Mouse (Mus musculus): ENCODE results near the gene Zfyve27. TPM values are rescaled to one million over a fixed set of nuclear protein-coding genes. Genes with fewer than 3 reads are reported as not detected.

Gene Zfyve27
- polyA plus RNA-seq, 1 experiment = 12.2 TPM

DNA sequence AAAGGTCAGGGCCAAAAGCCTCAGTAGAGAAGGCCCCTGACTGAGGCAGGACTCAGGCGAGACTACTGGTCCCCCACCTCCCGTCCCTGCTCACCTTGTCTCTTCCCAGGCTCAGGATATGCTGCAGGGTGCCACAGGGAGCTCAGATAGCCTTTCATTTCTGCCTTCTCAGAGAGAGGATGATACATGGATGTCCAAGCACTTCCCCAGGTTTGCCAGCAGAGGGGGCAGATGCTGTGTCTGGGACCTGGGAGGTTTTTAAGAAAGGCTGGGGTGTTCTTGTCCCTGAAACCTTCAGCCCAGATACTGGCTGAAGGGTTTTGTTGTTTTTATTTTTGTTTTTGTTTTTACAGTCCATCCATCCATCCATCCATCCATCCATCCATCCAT lies 53.6 kb downstream of the Zfyve27 start:
- no peak for TF ChIP-seq FLI1 (IDR thresholded peaks at IDR 0.05; ENCODE audit: low read length)
- TF ChIP-seq GATA1 (IDR thresholded peaks at IDR 0.05; ENCODE audit: borderline replicate concordance, low read length) = no peak
- no peak overlapping the region for H3K4me3 ChIP-seq (replicated peaks)
- H3K9me3 ChIP-seq = peaks cover 11% of the 10 kb centered on the region; the same call in 1 of the 2 replicates
- no peaks in the 10 kb centered on the region for H3K36me3 ChIP-seq (replicated peaks; ENCODE audit: low read length)
- peaks cover 55% of the 10 kb centered on the region for H3K27me3 ChIP-seq (replicated peaks)
- H3K4me1 ChIP-seq = peaks cover 8% of the 10 kb centered on the region

DNA sequence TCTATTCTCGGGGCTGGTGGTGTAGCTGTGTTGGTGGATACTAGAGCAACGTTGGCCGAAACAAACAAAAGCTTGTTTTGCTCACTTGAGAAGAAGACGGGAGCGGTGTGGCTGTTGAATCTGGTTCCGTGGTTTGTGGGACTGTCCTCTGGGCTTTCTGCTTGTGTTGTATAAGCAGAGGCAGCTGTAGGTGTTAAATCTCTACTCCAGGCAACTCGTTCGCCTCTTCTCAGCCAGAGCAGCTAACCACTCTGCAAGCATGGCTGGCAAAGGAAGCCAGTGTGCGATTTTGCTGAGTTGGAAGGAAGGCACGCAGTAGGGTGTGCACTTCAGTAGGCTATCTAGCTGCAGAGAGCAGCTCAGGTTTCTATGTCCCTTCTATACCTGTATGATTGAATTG lies 62.7 kb downstream of the Zfyve27 start:
- Histone ChIP-seq H3K27me3 (replicated peaks) (peaks cover 48% of the 10 kb centered on the region), H3K9me3 (no peaks in the 10 kb centered on the region), H3K4me3 (replicated peaks) (no peak overlapping the region), H3K4me1 (0 out of 2 replicates have a peak, but pooled peaks cover 5% of the 10 kb centered on the region), H3K36me3 (replicated peaks; ENCODE audit: low read length) (no peaks in the 10 kb centered on the region)
- TF ChIP-seq GATA1 (IDR thresholded peaks at IDR 0.05; ENCODE audit: borderline replicate concordance, low read length) (no peak), FLI1 (IDR thresholded peaks at IDR 0.05; ENCODE audit: low read length) (no peak)

- no peak overlapping the region for H3K4me3 ChIP-seq (replicated peaks)
Observed at GRCm38 (mm10) chr19:42229499-42230287, 65.9 kb downstream of the Zfyve27 start.

DNA sequence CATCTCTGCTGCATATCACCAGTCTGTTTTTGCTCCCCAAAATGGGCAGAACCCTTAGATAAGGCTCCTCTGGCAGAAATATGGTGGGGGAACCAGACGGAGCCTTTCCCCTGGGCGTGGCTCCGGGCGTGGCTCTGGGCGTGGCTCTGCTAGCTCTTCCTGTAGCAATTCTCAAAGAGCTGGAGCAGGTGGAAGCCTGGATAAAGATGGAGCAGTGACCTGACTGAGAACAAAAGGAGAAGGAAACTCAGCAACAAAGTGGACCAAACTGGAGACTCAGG lies 66.5 kb downstream of the Zfyve27 start:
- Histone ChIP-seq H3K27me3 (replicated peaks) (peaks cover 36% of the 10 kb centered on the region), H3K9me3 (no peaks in the 10 kb centered on the region), H3K4me1 (0 out of 2 replicates have a peak, but pooled peaks cover 5% of the 10 kb centered on the region), H3K36me3 (replicated peaks; ENCODE audit: low read length) (no peaks in the 10 kb centered on the region), H3K4me3 (replicated peaks) (no peak overlapping the region)
- TF ChIP-seq FLI1 (IDR thresholded peaks at IDR 0.05; ENCODE audit: low read length) = no peak
- no peak for TF ChIP-seq GATA1 (IDR thresholded peaks at IDR 0.05; ENCODE audit: borderline replicate concordance, low read length)

More at GRCm38 (mm10) chr19:42229499-42230287, 65.9 kb downstream of the Zfyve27 start:
- no peak for TF ChIP-seq GATA1 (IDR thresholded peaks at IDR 0.05; ENCODE audit: borderline replicate concordance, low read length)
- no peak for TF ChIP-seq FLI1 (IDR thresholded peaks at IDR 0.05; ENCODE audit: low read length)
- Histone ChIP-seq H3K27me3 (replicated peaks) (peaks cover 42% of the 10 kb centered on the region), H3K9me3 (no peaks in the 10 kb centered on the region), H3K36me3 (replicated peaks; ENCODE audit: low read length) (no peaks in the 10 kb centered on the region), H3K4me1 (0 out of 2 replicates have a peak, but pooled peaks cover 5% of the 10 kb centered on the region)

- Histone ChIP-seq H3K4me1 (0 out of 2 replicates have a peak, but pooled peaks cover 5% of the 10 kb centered on the region), H3K27me3 (replicated peaks) (peaks cover 29% of the 10 kb centered on the region), H3K4me3 (replicated peaks) (no peak overlapping the region), H3K9me3 (no peaks in the 10 kb centered on the region), H3K36me3 (replicated peaks; ENCODE audit: low read length) (no peaks in the 10 kb centered on the region)
- no peak for TF ChIP-seq GATA1 (IDR thresholded peaks at IDR 0.05; ENCODE audit: borderline replicate concordance, low read length)
- no peak for TF ChIP-seq FLI1 (IDR thresholded peaks at IDR 0.05; ENCODE audit: low read length)
Observed at GRCm38 (mm10) chr19:42230986-42231385, 67.2 kb downstream of the Zfyve27 start.

DNA sequence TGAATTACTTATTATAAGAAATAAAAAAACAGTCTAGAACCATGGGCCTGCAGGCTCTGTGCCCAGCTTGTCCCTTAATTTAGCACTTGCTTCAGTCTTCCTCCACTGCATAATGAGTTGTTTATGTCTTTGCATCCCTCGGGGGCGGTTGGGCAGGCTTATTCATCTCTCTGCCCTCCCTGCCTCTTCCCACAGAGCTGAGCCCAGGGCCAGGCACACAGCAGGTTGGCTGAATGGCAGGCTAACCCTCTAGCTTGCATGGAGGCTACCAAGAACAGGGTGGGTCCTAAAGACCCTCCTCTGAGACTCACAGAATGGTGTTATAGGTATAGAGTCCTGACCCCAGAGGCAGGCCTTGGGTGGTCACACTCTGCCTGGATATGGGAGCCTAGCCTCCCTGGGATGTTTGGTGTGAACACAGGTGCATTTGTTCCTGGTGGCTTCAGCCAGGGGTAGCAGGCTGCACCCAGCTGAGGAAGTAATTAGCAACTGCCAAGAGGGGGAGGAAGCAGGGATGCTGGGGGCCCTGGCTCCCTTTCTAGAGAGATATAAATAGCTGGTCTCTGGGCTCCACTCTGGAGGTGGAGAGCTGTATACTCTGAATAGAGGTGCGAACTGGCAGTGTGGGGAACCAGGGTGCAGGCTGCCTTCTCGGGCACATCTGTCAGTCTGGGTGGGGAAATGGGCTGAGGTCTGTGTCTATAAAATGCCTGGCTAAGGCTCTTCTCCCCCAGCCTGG lies 74.0 kb downstream of the Zfyve27 start:
- no peaks in the 10 kb centered on the region for H3K36me3 ChIP-seq (replicated peaks; ENCODE audit: low read length)
- H3K27me3 ChIP-seq (replicated peaks) = peaks cover 44% of the 10 kb centered on the region
- TF ChIP-seq GATA1 (IDR thresholded peaks at IDR 0.05; ENCODE audit: borderline replicate concordance, low read length) = no peak
- TF ChIP-seq FLI1 (IDR thresholded peaks at IDR 0.05; ENCODE audit: low read length) = no peak
- H3K9me3 ChIP-seq = no peaks in the 10 kb centered on the region
- no peaks in the 10 kb centered on the region for H3K4me1 ChIP-seq
- H3K4me3 ChIP-seq (replicated peaks) = no peak overlapping the region

GRCm38 (mm10) chr19:42238341-42238715 lies 74.6 kb downstream of the Zfyve27 start:
- Histone ChIP-seq H3K9me3 (no peaks in the 10 kb centered on the region), H3K4me3 (replicated peaks) (no peak overlapping the region), H3K36me3 (replicated peaks; ENCODE audit: low read length) (no peaks in the 10 kb centered on the region), H3K4me1 (no peaks in the 10 kb centered on the region), H3K27me3 (replicated peaks) (peaks cover 42% of the 10 kb centered on the region)
- TF ChIP-seq GATA1 (IDR thresholded peaks at IDR 0.05; ENCODE audit: borderline replicate concordance, low read length) (no peak), FLI1 (IDR thresholded peaks at IDR 0.05; ENCODE audit: low read length) (no peak)

GRCm38 (mm10) chr19:42240881-42241280 lies 77.1 kb downstream of the Zfyve27 start:
- TF ChIP-seq GATA1 (IDR thresholded peaks at IDR 0.05; ENCODE audit: borderline replicate concordance, low read length) = no peak
- no peak for TF ChIP-seq FLI1 (IDR thresholded peaks at IDR 0.05; ENCODE audit: low read length)
- no peaks in the 10 kb centered on the region for H3K9me3 ChIP-seq
- H3K4me3 ChIP-seq (replicated peaks) = no peak overlapping the region
- H3K4me1 ChIP-seq = no peaks in the 10 kb centered on the region
- no peaks in the 10 kb centered on the region for H3K36me3 ChIP-seq (replicated peaks; ENCODE audit: low read length)
- peaks cover 50% of the 10 kb centered on the region for H3K27me3 ChIP-seq (replicated peaks)

DNA sequence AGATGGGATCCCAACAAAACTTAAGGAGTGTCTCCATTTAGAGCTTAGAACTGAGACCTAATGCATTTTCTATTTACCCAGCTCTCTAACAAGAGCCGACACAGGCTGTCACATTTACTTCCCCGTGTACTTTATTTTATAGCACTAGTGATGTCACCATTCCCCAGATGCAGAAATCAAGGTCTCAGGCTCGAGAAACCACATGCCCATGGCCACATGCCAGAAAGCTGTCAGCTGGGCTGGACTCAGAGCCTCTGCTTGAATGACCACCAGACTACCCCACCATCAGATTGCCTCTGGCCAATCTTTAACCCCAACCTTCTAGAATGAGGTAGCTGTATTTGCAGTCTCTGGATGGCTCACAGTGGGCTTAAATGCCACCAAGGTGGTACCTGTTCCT lies 79.7 kb downstream of the Zfyve27 start:
- Histone ChIP-seq H3K36me3 (replicated peaks; ENCODE audit: low read length) (no peaks in the 10 kb centered on the region), H3K27me3 (replicated peaks) (peaks cover 58% of the 10 kb centered on the region)
- TF ChIP-seq FLI1 (IDR thresholded peaks at IDR 0.05; ENCODE audit: low read length) (no peak), GATA1 (IDR thresholded peaks at IDR 0.05; ENCODE audit: borderline replicate concordance, low read length) (no peak)

More for the DNA sequence above, 79.7 kb downstream of the Zfyve27 start:
- no peaks in the 10 kb centered on the region for H3K9me3 ChIP-seq
- no peaks in the 10 kb centered on the region for H3K4me1 ChIP-seq
- H3K4me3 ChIP-seq (replicated peaks) = no peak overlapping the region

Other genes starting within 250 kb of the Zfyve27 start
- gene Exosc1, start 230.5 kb upstream of the Zfyve27 start, polyA plus RNA-seq (2012; ENCODE audit: insufficient read depth, low replicate concordance) = 5.4 and 13.5 TPM in 2 replicates
- gene Zdhhc16, start 230.5 kb upstream of the Zfyve27 start, polyA plus RNA-seq (2012; ENCODE audit: insufficient read depth, low replicate concordance) = 18.8 and 25.3 TPM in 2 replicates
- gene Mms19, start 182.8 kb upstream of the Zfyve27 start, polyA plus RNA-seq (2012; ENCODE audit: insufficient read depth, low replicate concordance) = 6.0 and 14.4 TPM in 2 replicates
- 23.1 and 46.7 TPM in 2 replicates for gene Ubtd1, start 182.2 kb upstream of the Zfyve27 start, polyA plus RNA-seq (2012; ENCODE audit: insufficient read depth, low replicate concordance)
- not detected in 2 replicates for gene Ankrd2, start 128.0 kb upstream of the Zfyve27 start, polyA plus RNA-seq (2012; ENCODE audit: insufficient read depth, low replicate concordance)
- gene Hoga1, start 118.3 kb upstream of the Zfyve27 start, polyA plus RNA-seq (2012; ENCODE audit: insufficient read depth, low replicate concordance) = 0.93 TPM in 1 of 2 replicates, not detected in the other
- gene 4933411K16Rik, start 111.7 kb upstream of the Zfyve27 start, polyA plus RNA-seq (2012; ENCODE audit: insufficient read depth, low replicate concordance) = not detected in 2 replicates
- 2.0 TPM in 1 of 2 replicates, not detected in the other for gene Morn4, start 77.6 kb upstream of the Zfyve27 start, polyA plus RNA-seq (2012; ENCODE audit: insufficient read depth, low replicate concordance)
- gene Pi4k2a, start 73.5 kb upstream of the Zfyve27 start, polyA plus RNA-seq (2012; ENCODE audit: insufficient read depth, low replicate concordance) = 8.3 and 14.6 TPM in 2 replicates
- gene Avpi1, start 34.9 kb upstream of the Zfyve27 start, polyA plus RNA-seq (2012; ENCODE audit: insufficient read depth, low replicate concordance) = 15.5 and 38.7 TPM in 2 replicates
- gene Marveld1, start 16.6 kb upstream of the Zfyve27 start, polyA plus RNA-seq (2012; ENCODE audit: insufficient read depth, low replicate concordance) = 3.6 and 10.8 TPM in 2 replicates
- gene Sfrp5, start 38.3 kb downstream of the Zfyve27 start, polyA plus RNA-seq (2012; ENCODE audit: insufficient read depth, low replicate concordance) = not detected in 2 replicates
- 0.09 and 0.58 TPM in 2 replicates for gene Golga7b, start 83.6 kb downstream of the Zfyve27 start, polyA plus RNA-seq (2012; ENCODE audit: insufficient read depth, low replicate concordance)